Mouse (Mus musculus) midbrain, embryonic 12.5 days (tissue): ENCODE measurements around the gene Adprh. TPM values are rescaled to one million over a fixed set of nuclear protein-coding genes. Genes with fewer than 3 reads are reported as not detected.

Experiments used
- ATAC-seq: fragments of 200-750 bp; cut with Nextera tagmentation; 2 replicates; pipeline ENCODE4 v1.8.0; 2017; ENCODE audit warnings: low read depth, moderate TSS enrichment, moderate library complexity; ENCODE audit not compliant: low FRiP score
- H3K27ac ChIP-seq: fragments of 300-500 bp; sonication (generic); replicated peaks from 2 replicates; pipeline ENCODE4 v1.5.1; 2016; ENCODE audit warnings: mild to moderate bottlenecking
- H3K27me3 ChIP-seq: fragments of 300-500 bp; sonication (generic); 2 replicates; pipeline ENCODE4 v1.6.1; 2016; ENCODE audit warnings: mild to moderate bottlenecking
- H3K36me3 ChIP-seq: fragments of 300-500 bp; sonication (generic); 2 replicates; pipeline ENCODE4 v1.6.1; 2016
- H3K4me1 ChIP-seq: fragments of 300-500 bp; sonication (generic); 2 replicates; pipeline ENCODE4 v1.6.1; 2016
- H3K4me2 ChIP-seq: fragments of 300-500 bp; sonication (generic); replicated peaks from 2 replicates; pipeline ENCODE4 v1.6.1; 2016; ENCODE audit warnings: mild to moderate bottlenecking, moderate library complexity
- H3K4me3 ChIP-seq: fragments of 300-500 bp; sonication (generic); 2 replicates; pipeline ENCODE4 v1.5.1; 2016; ENCODE audit warnings: mild to moderate bottlenecking
- H3K9ac ChIP-seq: fragments of 300-500 bp; sonication (generic); replicated peaks from 2 replicates; pipeline ENCODE4 v1.6.1; 2016; ENCODE audit warnings: mild to moderate bottlenecking, moderate library complexity
- H3K9me3 ChIP-seq: fragments of 300-500 bp; sonication (generic); 2 replicates; pipeline ENCODE4 v1.6.1; 2016; ENCODE audit warnings: mild to moderate bottlenecking
- WGBS: fragments of 180-500 bp; shearing (Covaris S2); methylation state at CpG from one replicate; pipeline ENCODE4 v1.1.7; 2016; 5-methylcytosine and 5-hydroxymethylcytosine counted together
- polyA plus RNA-seq: library from polyadenylated mRNA; unstranded; fragments of >200 nt; fragmentation: Nextera tagmentation; extraction: Ambion mirVana; gene quantifications from 2 replicates; pipeline ENCODE4 v1.2.1, GENCODE M21; 2016

Gene Adprh
- polyA plus RNA-seq, 1 experiment from 2014 or later: 138 TPM

GRCm38 (mm10) chr16:38462161-38462560, 9.7 kb upstream of the Adprh start:
- H3K27ac ChIP-seq: no peak overlapping the region
- 88% methylated on average over 7 of the region's 7 CpGs for whole genome bisulfite sequencing
- no peak overlapping the region for H3K9ac ChIP-seq
- no peaks in the 10 kb centered on the region for H3K36me3 ChIP-seq
- H3K4me3 ChIP-seq: no peak overlapping the region
- no peaks in the 10 kb centered on the region for H3K4me1 ChIP-seq
- no peak overlapping the region for H3K4me2 ChIP-seq
- H3K9me3 ChIP-seq: no peaks in the 10 kb centered on the region
- no peaks in the 10 kb centered on the region for H3K27me3 ChIP-seq
- no peak for ATAC-seq

- Histone ChIP-seq H3K4me2 (no peak overlapping the region), H3K27ac (no peak overlapping the region), H3K4me3 (no peak overlapping the region), H3K4me1 (no peaks in the 10 kb centered on the region), H3K36me3 (no peaks in the 10 kb centered on the region), H3K9ac (no peak overlapping the region), H3K27me3 (no peaks in the 10 kb centered on the region), H3K9me3 (no peaks in the 10 kb centered on the region)
- 87% methylated on average over 8 of the region's 8 CpGs for WGBS
- no peak for ATAC-seq
Observed at GRCm38 (mm10) chr16:38461749-38462148, 9.2 kb upstream of the Adprh start.

GRCm38 (mm10) chr16:38459990-38460389, 7.5 kb upstream of the Adprh start:
- no peak for ATAC-seq
- no peaks in the 10 kb centered on the region for H3K27me3 ChIP-seq
- WGBS: 88% methylated on average over 4 of the region's 4 CpGs
- H3K4me2 ChIP-seq: no peak overlapping the region
- H3K4me1 ChIP-seq: no peaks in the 10 kb centered on the region
- no peaks in the 10 kb centered on the region for H3K36me3 ChIP-seq
- no peaks in the 10 kb centered on the region for H3K9me3 ChIP-seq
- no peak overlapping the region for H3K27ac ChIP-seq
- H3K4me3 ChIP-seq: no peak overlapping the region
- no peak overlapping the region for H3K9ac ChIP-seq

- H3K36me3 ChIP-seq: no peaks in the 10 kb centered on the region
- no peak overlapping the region for H3K9ac ChIP-seq
- WGBS: 78% methylated on average over 6 of the region's 6 CpGs
- no peak overlapping the region for H3K4me2 ChIP-seq
- no peak overlapping the region for H3K4me3 ChIP-seq
- H3K9me3 ChIP-seq: no peaks in the 10 kb centered on the region
- no peak for ATAC-seq
- no peak overlapping the region for H3K27ac ChIP-seq
- no peaks in the 10 kb centered on the region for H3K4me1 ChIP-seq
- H3K27me3 ChIP-seq: no peaks in the 10 kb centered on the region
Observed at GRCm38 (mm10) chr16:38458600-38459280, 6.2 kb upstream of the Adprh start.

GRCm38 (mm10) chr16:38456812-38457567, 4.5 kb upstream of the Adprh start:
- Histone ChIP-seq H3K36me3 (no peaks in the 10 kb centered on the region), H3K27ac (no peak overlapping the region), H3K9ac (no peak overlapping the region), H3K4me1 (peaks cover 3% of the 10 kb centered on the region; the same call in 1 of the 2 replicates), H3K4me2 (no peak overlapping the region), H3K27me3 (no peaks in the 10 kb centered on the region), H3K9me3 (no peaks in the 10 kb centered on the region), H3K4me3 (no peak overlapping the region)
- no peak for ATAC-seq
- WGBS: 65% methylated on average over 11 of the region's 11 CpGs

GRCm38 (mm10) chr16:38455511-38456418, 3.3 kb upstream of the Adprh start, which contains the start of gene Cd80:
Gene Cd80, plus strand, starts transcription at chr16:38455561.
- Histone ChIP-seq H3K4me1 (peaks cover 12% of the 10 kb centered on the region), H3K9ac (no peak within 1 kb of the TSS), H3K27ac (no peak within 1 kb of the TSS), H3K4me3 (no peak within 1 kb of the TSS), H3K36me3 (no peaks in the 10 kb centered on the region), H3K9me3 (no peaks in the 10 kb centered on the region), H3K27me3 (no peaks in the 10 kb centered on the region), H3K4me2 (no peak within 1 kb of the TSS)
- WGBS: 75% methylated on average over 17 of the region's 17 CpGs
- ATAC-seq: no peak

- no peak for ATAC-seq
- peaks cover 16% of the 10 kb centered on the region for H3K4me1 ChIP-seq
- 83% methylated on average over 11 of the region's 11 CpGs for WGBS
Observed at GRCm38 (mm10) chr16:38454533-38455254, 2.2 kb upstream of the Adprh start.

GRCm38 (mm10) chr16:38453952-38454351, 1.4 kb upstream of the Adprh start:
- 92% methylated on average over 4 of the region's 4 CpGs for WGBS
- H3K9ac ChIP-seq: no peak overlapping the region
- H3K4me1 ChIP-seq: peaks cover 18% of the 10 kb centered on the region
- no peaks in the 10 kb centered on the region for H3K9me3 ChIP-seq
- H3K36me3 ChIP-seq: peaks cover 15% of the 10 kb centered on the region
- no peaks in the 10 kb centered on the region for H3K27me3 ChIP-seq
- no peak for ATAC-seq
- no peak overlapping the region for H3K4me2 ChIP-seq
- H3K4me3 ChIP-seq: no peak overlapping the region
- H3K27ac ChIP-seq: no peak overlapping the region

More at GRCm38 (mm10) chr16:38454533-38455254, 2.2 kb upstream of the Adprh start:
- H3K4me2 ChIP-seq: no peak overlapping the region
- H3K27me3 ChIP-seq: no peaks in the 10 kb centered on the region
- peaks cover 8% of the 10 kb centered on the region for H3K36me3 ChIP-seq
- no peak overlapping the region for H3K9ac ChIP-seq
- no peak overlapping the region for H3K27ac ChIP-seq
- H3K9me3 ChIP-seq: no peaks in the 10 kb centered on the region
- no peak overlapping the region for H3K4me3 ChIP-seq

GRCm38 (mm10) chr16:38453203-38453553, 675 bp upstream of the Adprh start:
- peak overlapping the region; percentile 77; the same call in 1 of the 2 replicates for H3K27ac ChIP-seq
- H3K9me3 ChIP-seq: no peaks in the 10 kb centered on the region
- peak overlapping the region; percentile 79 for H3K4me2 ChIP-seq
- H3K4me3 ChIP-seq: peak overlapping the region; percentile 89
- H3K4me1 ChIP-seq: peaks cover 18% of the 10 kb centered on the region
- 33% methylated on average over 3 of the region's 3 CpGs for WGBS
- ATAC-seq: no peak
- peak overlapping the region; percentile 89 for H3K9ac ChIP-seq
- no peaks in the 10 kb centered on the region for H3K27me3 ChIP-seq
- H3K36me3 ChIP-seq: peaks cover 23% of the 10 kb centered on the region

GRCm38 (mm10) chr16:38451421-38452205, 890 bp downstream of the Adprh start:
- peak overlapping the region; percentile 89 for H3K4me3 ChIP-seq
- ATAC-seq: no peak
- peaks cover 39% of the 10 kb centered on the region for H3K36me3 ChIP-seq
- peak overlapping the region; percentile 89 for H3K9ac ChIP-seq
- peaks cover 18% of the 10 kb centered on the region for H3K4me1 ChIP-seq
- peak overlapping the region; percentile 77; the same call in 1 of the 2 replicates for H3K27ac ChIP-seq
- WGBS: 48% methylated on average over 12 of the region's 12 CpGs
- peak overlapping the region; percentile 79 for H3K4me2 ChIP-seq
- no peaks in the 10 kb centered on the region for H3K27me3 ChIP-seq
- H3K9me3 ChIP-seq: no peaks in the 10 kb centered on the region

GRCm38 (mm10) chr16:38450707-38451106, 1.8 kb downstream of the Adprh start:
- Histone ChIP-seq H3K27ac (no peak overlapping the region), H3K4me2 (no peak overlapping the region), H3K9me3 (no peaks in the 10 kb centered on the region), H3K9ac (no peak overlapping the region), H3K36me3 (peaks cover 48% of the 10 kb centered on the region), H3K4me3 (no peak overlapping the region), H3K27me3 (no peaks in the 10 kb centered on the region), H3K4me1 (peaks cover 18% of the 10 kb centered on the region)
- ATAC-seq: no peak
- 89% methylated on average over 7 of the region's 7 CpGs for WGBS
